Mouse (Mus musculus): ENCODE measurements around the gene Got1.

Gene Got1

DNA sequence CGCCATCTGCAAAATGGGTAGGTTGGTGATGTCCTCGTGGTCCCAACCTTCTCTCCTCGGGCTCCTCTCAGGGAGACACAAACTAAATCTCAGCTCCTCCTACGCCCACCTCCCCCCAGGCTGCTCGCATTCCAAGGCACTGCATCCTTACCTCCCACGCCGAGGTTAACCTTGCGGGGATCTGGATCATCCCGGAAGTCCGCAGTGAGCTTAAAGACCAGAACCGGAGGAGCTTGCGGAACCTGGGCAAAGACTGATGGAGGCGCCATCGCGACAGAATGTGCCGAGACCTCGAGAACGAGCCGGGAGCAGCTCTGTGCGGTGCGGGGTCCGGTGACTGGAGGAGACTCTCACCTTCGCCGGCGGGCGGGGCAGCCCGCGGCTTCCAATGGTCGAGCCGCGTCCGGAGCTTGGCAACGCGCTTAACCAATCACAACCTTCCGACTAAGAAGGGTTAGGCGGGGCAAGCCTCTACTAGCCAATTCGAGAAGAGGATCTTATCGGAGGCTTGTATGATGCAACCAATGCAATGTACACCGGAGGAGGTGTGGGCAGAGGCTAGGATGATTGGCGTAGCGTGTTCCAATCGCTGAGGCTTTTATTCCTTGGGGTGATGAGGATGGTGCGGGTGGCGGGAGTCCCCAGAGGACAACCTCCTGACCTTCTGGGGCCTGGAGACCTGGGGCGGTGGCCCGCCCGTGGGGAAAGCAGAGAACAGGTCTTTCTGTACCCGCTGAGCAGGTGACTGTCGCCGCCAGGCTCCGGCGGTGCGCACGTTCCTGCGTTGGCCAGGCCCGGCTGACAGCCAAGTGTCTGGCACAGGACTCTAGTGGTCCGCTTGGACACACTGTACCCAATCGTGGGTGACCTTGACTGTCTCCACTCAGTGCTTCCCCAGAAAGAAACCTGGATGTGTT lies at the start of gene Got1:
Gene Got1 (minus strand): TSS at position 419 of the 917 bp plus-strand sequence.
- DNase-seq (ENCODE audit: low spot score in 2 of 2) = peak; percentile 97 to 99

- DNase-seq (ENCODE audit: low spot score in 2 of 2) = peak; percentile 49 to 79
These were observed 46.7 kb upstream of the Got1 start for GRCm38 (mm10) chr19:43570831-43571790.

- no peak for DNase-seq (ENCODE audit: low spot score in 2 of 2)
These were observed 44.7 kb upstream of the Got1 start for GRCm38 (mm10) chr19:43569133-43569532.

DNA sequence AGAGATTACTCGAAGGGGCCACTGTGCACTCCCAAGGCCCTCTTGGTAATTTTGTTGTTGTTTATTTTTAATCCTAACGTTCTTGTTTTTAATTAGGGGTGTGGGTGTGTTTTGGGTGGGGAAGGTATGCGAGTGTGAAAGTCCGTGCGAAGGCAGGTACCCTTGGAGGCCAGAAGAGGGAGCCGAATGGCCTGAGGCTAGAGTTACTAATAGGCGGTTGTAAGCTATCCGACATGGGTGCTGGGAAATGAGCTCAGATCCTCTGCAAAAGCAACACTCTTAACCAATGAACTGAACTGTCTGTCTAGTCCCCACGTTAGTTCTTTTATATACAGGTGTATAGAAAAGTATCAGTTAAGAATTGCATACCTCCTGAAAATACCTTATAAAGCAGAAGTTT lies 43.9 kb upstream of the Got1 start:
- DNase-seq (ENCODE audit: low spot score in 2 of 2) = no peak

GRCm38 (mm10) chr19:43563166-43563565 lies 38.8 kb upstream of the Got1 start:
- peak in 1 of 2 experiments; percentile 21 for DNase-seq (ENCODE audit: low spot score in 2 of 2)

GRCm38 (mm10) chr19:43561841-43562240 lies 37.4 kb upstream of the Got1 start:
- no peak for DNase-seq (ENCODE audit: low spot score in 2 of 2)

DNA sequence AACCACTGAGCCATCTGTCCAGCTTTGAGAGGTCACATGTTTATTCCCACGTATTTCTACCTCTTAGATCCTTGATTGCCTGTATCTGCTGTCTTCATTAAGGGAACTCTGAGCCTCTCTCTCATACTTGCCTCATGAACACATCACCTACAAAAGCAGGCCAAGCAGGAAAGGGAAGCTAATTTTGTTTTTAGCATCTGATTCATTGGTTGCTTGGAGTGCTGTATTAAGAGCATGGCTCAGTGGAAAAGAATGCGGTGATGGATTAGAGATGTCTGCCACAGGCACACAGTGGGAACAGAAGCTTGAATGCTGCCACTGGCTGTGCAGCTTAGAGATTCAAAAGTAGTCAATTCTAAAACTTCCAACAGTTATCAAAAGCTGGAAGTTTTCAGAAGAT lies 35.8 kb upstream of the Got1 start:
- DNase-seq (ENCODE audit: low spot score in 2 of 2) = no peak

- DNase-seq (ENCODE audit: low spot score in 2 of 2) = no peak
These were observed 27.1 kb upstream of the Got1 start for GRCm38 (mm10) chr19:43551493-43551890.

GRCm38 (mm10) chr19:43550706-43551492 lies 26.5 kb upstream of the Got1 start:
- no peak for DNase-seq (ENCODE audit: low spot score in 2 of 2)

- no peak for DNase-seq (ENCODE audit: low spot score in 2 of 2)
These were observed 23.7 kb upstream of the Got1 start for GRCm38 (mm10) chr19:43548060-43548459.

GRCm38 (mm10) chr19:43546337-43547117 lies 22.1 kb upstream of the Got1 start:
- DNase-seq (ENCODE audit: low spot score in 2 of 2) = no peak

GRCm38 (mm10) chr19:43535372-43535771 lies 11.0 kb upstream of the Got1 start:
- no peak for DNase-seq (ENCODE audit: low spot score in 2 of 2)

DNA sequence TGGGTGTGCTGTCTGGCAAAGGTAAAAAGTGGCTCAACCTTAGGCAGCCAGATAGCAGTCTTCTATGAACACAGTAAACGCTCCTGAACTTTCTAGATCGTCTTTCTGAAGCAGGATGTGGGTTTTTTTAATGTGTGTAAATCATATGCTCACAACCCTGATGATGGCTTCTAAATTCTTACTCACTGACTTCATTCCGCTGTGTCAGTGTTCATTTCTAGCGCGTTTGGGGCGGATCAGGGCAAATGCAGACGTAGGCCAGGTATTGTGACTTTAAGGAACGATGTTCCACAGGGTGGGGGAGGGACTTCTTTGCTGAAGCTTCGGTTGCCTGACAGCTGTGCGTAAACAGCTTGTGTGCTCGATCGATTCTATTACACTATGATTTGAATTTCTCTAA lies 6.5 kb upstream of the Got1 start:
- DNase-seq (ENCODE audit: low spot score in 2 of 2) = no peak

DNA sequence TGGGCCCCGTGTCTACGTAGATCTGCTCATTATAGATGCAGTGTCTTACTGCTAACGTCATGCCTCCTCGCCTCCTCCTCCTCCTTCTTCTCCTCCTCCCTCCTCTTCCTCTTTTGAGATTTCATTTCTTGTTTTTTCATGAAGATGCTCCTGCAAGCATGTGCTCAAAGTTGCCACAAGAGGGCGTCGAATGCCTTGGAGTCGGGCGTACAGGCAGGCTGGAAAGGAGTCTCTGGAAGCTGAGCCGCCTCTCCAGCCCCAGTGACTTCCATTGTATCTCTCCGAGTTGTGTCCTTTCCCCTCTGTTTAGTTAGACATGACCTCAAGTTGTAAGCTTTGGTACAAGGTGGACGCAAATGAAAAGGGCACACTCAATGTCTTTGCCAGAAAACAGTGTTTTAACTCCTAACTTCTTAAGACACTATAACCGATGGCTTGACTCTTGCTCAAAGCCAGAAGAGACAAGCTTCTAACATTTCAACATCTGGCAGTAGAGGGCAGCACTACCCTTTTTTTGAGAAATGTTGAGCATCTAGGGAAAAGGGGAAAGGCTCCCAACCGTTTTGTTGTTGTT lies 5.9 kb upstream of the Got1 start:
- peak; percentile 63 to 82 for DNase-seq (ENCODE audit: low spot score in 2 of 2)

DNA sequence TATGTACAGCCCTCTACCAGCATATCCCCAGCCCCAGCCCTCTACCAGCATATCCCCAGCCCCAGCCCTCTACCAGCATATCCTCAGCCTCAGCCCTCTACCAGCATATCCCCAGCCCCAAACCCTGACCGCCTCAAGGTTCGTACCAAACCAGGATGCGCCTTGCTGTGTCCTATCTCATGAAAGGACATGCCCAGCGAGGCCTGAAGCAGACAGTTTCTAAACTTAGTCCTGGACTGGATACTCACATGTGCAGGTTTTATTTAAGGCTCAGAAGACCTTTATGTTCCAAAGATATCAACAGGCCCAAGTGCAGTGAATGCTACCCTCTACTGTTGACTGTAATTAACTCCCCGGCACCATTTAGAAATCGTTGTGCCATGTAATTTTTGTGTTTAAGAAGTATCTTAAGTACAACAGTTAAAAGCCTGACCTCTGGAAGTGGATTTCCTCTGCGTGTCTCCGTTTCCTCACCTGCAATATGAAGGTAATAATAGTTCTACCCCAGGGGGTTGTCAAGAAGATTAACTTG lies 3.7 kb upstream of the Got1 start:
- peak; percentile 42 to 46 for DNase-seq (ENCODE audit: low spot score in 2 of 2)

DNA sequence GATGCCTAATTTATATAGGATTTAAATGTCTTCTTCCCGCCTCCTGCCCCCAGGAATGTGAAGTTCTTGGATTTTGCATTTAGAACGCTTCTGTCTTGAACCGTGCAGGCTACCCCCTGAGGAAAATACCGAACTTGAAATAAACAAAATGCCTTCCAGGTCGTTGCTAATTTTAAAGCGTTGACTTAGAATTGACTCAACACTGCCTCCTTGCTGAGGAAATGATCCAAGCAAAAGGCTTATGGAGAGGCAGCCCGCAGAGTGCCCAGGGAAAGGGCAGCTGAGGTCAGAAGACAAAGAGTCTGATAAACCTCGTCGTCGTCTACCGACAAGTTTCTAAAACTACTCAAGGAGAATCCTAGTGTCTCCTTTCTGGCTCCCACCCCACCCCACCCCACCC lies 2.7 kb upstream of the Got1 start:
- peak; percentile 29 to 62 for DNase-seq (ENCODE audit: low spot score in 2 of 2)

- DNase-seq (ENCODE audit: low spot score in 2 of 2) = no peak
These were observed 1.6 kb upstream of the Got1 start for GRCm38 (mm10) chr19:43526025-43526424.

DNA sequence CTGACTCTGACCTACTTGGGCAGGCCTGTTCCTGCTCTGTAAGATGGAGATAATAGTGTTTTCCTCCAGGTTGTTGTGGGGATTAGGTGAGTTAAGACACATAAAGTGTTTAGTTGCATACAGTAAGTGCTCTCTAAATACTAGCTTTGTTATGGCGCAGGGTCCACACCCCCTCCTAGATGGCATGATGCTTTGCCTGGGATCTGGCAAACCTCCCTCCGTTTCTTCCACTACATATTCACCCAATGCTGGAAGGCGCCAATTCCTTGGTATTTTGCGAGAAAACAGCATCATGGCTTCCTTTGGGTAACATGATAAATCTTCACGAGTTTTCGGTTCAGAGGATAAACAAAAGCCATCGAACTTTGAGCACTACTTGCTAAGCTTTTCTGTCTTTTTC lies 1.2 kb upstream of the Got1 start:
- DNase-seq (ENCODE audit: low spot score in 2 of 2) = no peak

- no peak for DNase-seq (ENCODE audit: low spot score in 2 of 2)
These were observed 688 bp upstream of the Got1 start for GRCm38 (mm10) chr19:43525104-43525482.

DNA sequence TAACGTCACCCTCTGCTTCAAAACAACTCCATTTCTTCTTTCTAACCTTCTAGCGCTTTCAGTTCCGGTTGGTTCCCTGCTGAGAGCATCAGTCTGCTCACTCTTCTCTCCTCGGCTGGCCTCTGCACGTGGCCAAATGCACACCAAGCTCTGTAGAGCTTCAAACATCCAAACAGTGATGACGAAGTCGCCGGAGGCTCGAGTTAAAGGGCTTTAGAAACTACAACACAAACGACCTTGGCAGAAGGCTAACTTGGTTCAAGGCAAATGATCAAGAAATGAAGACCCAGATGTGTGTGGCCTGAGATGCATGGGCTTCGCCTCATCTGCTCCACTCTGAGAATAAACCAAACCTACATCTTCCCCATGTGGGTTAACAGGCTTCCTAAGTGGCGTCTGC lies 854 bp downstream of the Got1 start:
- peak in 1 of 2 experiments; percentile 44 for DNase-seq (ENCODE audit: low spot score in 2 of 2)

Data from heart, adult 9 months (tissue).